Mouse (Mus musculus) brain, embryonic 14.5 days (tissue): ENCODE data around the gene Snapc2.

Source experiments
- CTCF ChIP-seq: fragments of 200-500 bp; IDR thresholded peaks from 2 replicates; pipeline ENCODE4 v1.5.1; 2012; ENCODE audit warnings: inconsistent platforms, mild to moderate bottlenecking, moderate library complexity, borderline replicate concordance; ENCODE audit not compliant: insufficient read depth, insufficient read length; ENCODE audit errors: extremely low read depth
- POLR2A ChIP-seq: fragments of 200-500 bp; IDR thresholded peaks from 2 replicates; pipeline ENCODE4 v1.6.1; 2012; ENCODE audit warnings: mild to moderate bottlenecking, inconsistent platforms, borderline replicate concordance; ENCODE audit not compliant: poor library complexity, insufficient read depth, insufficient read length, severe bottlenecking; ENCODE audit errors: extremely low read depth

- TF ChIP-seq POLR2A: peak; percentile 37; the same call in 1 of the 2 replicates
- TF ChIP-seq CTCF: no peak
These were observed 22.6 kb downstream of the Snapc2 start, which contains the start of gene Timm44 for GRCm38 (mm10) chr8:4275275-4276110.
